Mouse (Mus musculus) limb, embryonic 10.5 days (tissue): ENCODE measurements around the gene Gpank1. TPM values are rescaled to one million over a fixed set of nuclear protein-coding genes. Genes with fewer than 3 reads are reported as not detected.

Experiments
- DNase-seq: peaks from one replicate; pipeline ENCODE4 v3.0.0-alpha.2; 2017; ENCODE audit warnings: low spot score
- H3K27ac ChIP-seq: fragments of 300-500 bp; sonication (generic); 2 replicates; pipeline ENCODE4 v1.5.1; 2016; ENCODE audit warnings: mild to moderate bottlenecking
- H3K27me3 ChIP-seq: fragments of 300-500 bp; sonication (generic); 2 replicates; pipeline ENCODE4 v1.6.1; 2016; ENCODE audit warnings: low read depth, mild to moderate bottlenecking; ENCODE audit not compliant: poor library complexity, severe bottlenecking
- H3K36me3 ChIP-seq: fragments of 300-500 bp; sonication (generic); 2 replicates; pipeline ENCODE4 v1.6.1; 2016; ENCODE audit warnings: mild to moderate bottlenecking, moderate library complexity
- H3K4me1 ChIP-seq: fragments of 300-500 bp; sonication (generic); 2 replicates; pipeline ENCODE4 v1.6.1; 2016
- H3K4me3 ChIP-seq: fragments of 300-500 bp; sonication (generic); 2 replicates; pipeline ENCODE4 v1.5.1; 2016; ENCODE audit warnings: mild to moderate bottlenecking, moderate library complexity
- H3K9me3 ChIP-seq: fragments of 300-500 bp; sonication (generic); replicated peaks from 2 replicates; pipeline ENCODE4 v1.6.1; 2016; ENCODE audit warnings: mild to moderate bottlenecking
- WGBS: fragments of 180-500 bp; shearing (Covaris S2); methylation state at CpG from one replicate; pipeline ENCODE4 v1.1.7; 2016; 5-methylcytosine and 5-hydroxymethylcytosine counted together
- polyA plus RNA-seq: library from polyadenylated mRNA; unstranded; fragments of >200 nt; fragmentation: Nextera tagmentation; extraction: Ambion mirVana; gene quantifications from 2 replicates; pipeline ENCODE4 v1.2.1, GENCODE M21; 2016

Gpank1 gene
- polyA plus RNA-seq, 1 experiment from 2014 or later, result 33.9 TPM

GRCm38 (mm10) chr17:35159638-35160037 is 38.4 kb downstream of the Gpank1 start:
- DNase-seq, result no peak
- Histone ChIP-seq H3K27me3 (no peaks in the 10 kb centered on the region), H3K36me3 (peaks cover 84% of the 10 kb centered on the region), H3K27ac (no peak overlapping the region), H3K9me3 (no peaks in the 10 kb centered on the region), H3K4me3 (no peak overlapping the region), H3K4me1 (peaks cover 31% of the 10 kb centered on the region)
- WGBS, result 85% methylated on average over 7 of the region's 7 CpGs

DNA sequence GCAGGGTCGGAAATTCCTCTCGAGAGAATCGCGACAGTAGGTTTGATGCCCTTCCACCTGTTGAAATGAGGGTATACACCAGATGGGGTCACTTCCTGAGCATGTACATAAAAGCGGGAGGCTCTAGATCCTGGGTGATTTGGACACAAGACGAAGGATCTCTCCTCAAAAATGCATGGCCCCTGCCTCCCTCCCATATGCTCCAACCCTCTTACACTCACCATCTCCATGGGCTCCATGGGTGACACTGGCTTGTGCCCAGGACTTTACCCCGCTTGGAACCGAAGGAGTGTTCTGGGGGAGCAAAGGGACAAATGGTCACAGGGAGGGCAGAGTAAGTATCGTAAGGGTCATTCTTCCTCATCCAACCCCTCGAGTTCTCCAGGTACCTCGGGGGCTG is 40.2 kb downstream of the Gpank1 start:
- Histone ChIP-seq H3K4me3 (peak overlapping the region; percentile 15; the same call in 1 of the 2 replicates), H3K36me3 (peaks cover 66% of the 10 kb centered on the region), H3K27ac (no peak overlapping the region)

DNA sequence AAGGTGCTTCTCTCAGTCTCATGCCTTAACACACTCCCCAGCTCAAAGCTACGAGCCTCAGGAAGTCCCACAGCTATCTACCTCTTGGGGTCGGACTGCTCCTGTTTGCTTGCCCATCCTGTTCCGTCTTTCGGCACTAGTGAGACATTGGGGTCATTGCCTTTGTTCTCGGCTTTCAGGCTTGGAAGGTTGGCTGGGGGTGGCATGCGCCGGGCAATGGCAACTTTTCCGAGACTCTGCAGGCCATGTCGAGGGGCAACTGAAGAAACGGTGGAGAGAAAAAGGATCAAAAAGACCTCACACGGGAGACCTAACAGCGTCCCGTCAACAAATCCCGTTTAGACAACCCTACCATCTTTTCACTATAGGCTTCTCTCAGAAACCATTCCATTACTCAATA is 40.9 kb downstream of the Gpank1 start:
- no peak for DNase-seq
- Histone ChIP-seq H3K27ac (no peak overlapping the region), H3K4me1 (peaks cover 32% of the 10 kb centered on the region), H3K36me3 (peaks cover 59% of the 10 kb centered on the region), H3K9me3 (no peaks in the 10 kb centered on the region), H3K4me3 (peak overlapping the region; percentile 98), H3K27me3 (no peaks in the 10 kb centered on the region)
- WGBS, result 90% methylated on average over 14 of the region's 14 CpGs

More for the DNA sequence above, 40.2 kb downstream of the Gpank1 start:
- no peak for DNase-seq
- no peaks in the 10 kb centered on the region for H3K27me3 ChIP-seq
- no peaks in the 10 kb centered on the region for H3K9me3 ChIP-seq
- H3K4me1 ChIP-seq, result peaks cover 32% of the 10 kb centered on the region
- WGBS, result 87% methylated on average over 11 of the region's 11 CpGs

GRCm38 (mm10) chr17:35162730-35163129 is 41.5 kb downstream of the Gpank1 start:
- peaks cover 53% of the 10 kb centered on the region for H3K36me3 ChIP-seq
- peak overlapping the region; percentile 98 for H3K4me3 ChIP-seq
- DNase-seq, result no peak
- H3K4me1 ChIP-seq, result peaks cover 32% of the 10 kb centered on the region
- WGBS, result 74% methylated on average over 12 of the region's 12 CpGs
- no peaks in the 10 kb centered on the region for H3K27me3 ChIP-seq
- H3K27ac ChIP-seq, result peak overlapping the region; percentile 58; the same call in 1 of the 2 replicates
- H3K9me3 ChIP-seq, result no peaks in the 10 kb centered on the region

- Histone ChIP-seq H3K27me3 (no peaks in the 10 kb centered on the region), H3K27ac (peak overlapping the region; percentile 99)
- WGBS, result 25% methylated on average over 8 of the region's 8 CpGs
These were observed 42.2 kb downstream of the Gpank1 start for GRCm38 (mm10) chr17:35163326-35164081.

GRCm38 (mm10) chr17:35164218-35164567 is 42.9 kb downstream of the Gpank1 start:
- Histone ChIP-seq H3K9me3 (no peaks in the 10 kb centered on the region), H3K27ac (peak overlapping the region; percentile 99), H3K4me1 (peaks cover 32% of the 10 kb centered on the region), H3K36me3 (peaks cover 38% of the 10 kb centered on the region), H3K4me3 (peak overlapping the region; percentile 98), H3K27me3 (no peaks in the 10 kb centered on the region)
- DNase-seq, result no peak
- WGBS, result 0% methylated on average over 28 of the region's 28 CpGs

More at GRCm38 (mm10) chr17:35163326-35164081, 42.2 kb downstream of the Gpank1 start:
- peaks cover 32% of the 10 kb centered on the region for H3K4me1 ChIP-seq
- H3K36me3 ChIP-seq, result peaks cover 45% of the 10 kb centered on the region
- no peaks in the 10 kb centered on the region for H3K9me3 ChIP-seq
- DNase-seq, result no peak
- peak overlapping the region; percentile 98 for H3K4me3 ChIP-seq

DNA sequence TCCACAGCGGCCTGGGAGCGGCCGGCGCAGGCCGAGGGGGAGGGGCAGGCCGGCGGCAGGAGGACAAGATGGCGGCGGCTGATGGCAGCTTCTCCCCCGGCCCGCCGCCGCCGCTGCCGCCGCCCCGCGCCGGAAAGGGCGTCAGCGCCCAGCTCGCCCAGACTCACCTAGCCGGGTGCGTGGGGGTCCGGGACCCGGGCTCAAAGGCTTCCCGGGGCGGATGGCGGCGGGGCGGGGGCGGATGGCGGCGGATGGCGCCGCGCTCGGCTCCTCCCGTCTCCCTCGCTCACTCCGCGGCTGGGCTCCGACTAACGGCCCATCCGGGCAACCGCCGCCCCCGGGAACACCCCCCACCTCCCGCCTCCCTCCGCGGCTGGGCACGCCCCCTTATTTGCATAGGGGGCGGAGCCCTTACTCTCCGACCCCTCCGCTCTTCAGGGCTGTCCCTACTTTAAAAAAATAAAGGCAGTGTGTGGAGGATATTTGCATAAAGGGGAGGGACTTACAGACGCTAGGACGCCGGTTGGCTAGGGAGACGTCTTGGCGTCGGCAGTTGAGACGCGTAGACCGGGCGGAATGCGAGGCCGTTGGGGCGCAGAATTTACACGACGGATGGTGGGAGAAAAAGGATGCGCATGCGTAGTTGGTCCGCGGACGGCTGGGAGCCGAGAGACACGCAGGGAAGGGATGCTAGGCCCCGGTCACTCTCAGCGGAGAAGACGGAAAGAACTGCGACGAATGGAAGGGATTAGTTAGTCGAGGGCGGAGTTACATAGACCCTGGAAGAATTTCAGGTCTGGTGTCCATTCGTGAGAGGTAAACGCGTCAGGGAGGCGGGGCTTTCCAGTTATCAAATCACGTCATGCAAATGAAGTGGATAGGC is 43.6 kb downstream of the Gpank1 start, which contains the start of gene Prrc2a:
TSS of gene Prrc2a (minus strand) at position 330 of the 883 bp plus-strand sequence.
- Histone ChIP-seq H3K4me1 (peaks cover 32% of the 10 kb centered on the region), H3K4me3 (peak within 1 kb of the TSS; percentile 98), H3K27ac (peak within 1 kb of the TSS; percentile 99), H3K9me3 (no peaks in the 10 kb centered on the region), H3K27me3 (no peaks in the 10 kb centered on the region), H3K36me3 (peaks cover 32% of the 10 kb centered on the region)
- peak; percentile 96 for DNase-seq
- under 1% methylated on average over 64 of the region's 89 CpGs for WGBS

DNA sequence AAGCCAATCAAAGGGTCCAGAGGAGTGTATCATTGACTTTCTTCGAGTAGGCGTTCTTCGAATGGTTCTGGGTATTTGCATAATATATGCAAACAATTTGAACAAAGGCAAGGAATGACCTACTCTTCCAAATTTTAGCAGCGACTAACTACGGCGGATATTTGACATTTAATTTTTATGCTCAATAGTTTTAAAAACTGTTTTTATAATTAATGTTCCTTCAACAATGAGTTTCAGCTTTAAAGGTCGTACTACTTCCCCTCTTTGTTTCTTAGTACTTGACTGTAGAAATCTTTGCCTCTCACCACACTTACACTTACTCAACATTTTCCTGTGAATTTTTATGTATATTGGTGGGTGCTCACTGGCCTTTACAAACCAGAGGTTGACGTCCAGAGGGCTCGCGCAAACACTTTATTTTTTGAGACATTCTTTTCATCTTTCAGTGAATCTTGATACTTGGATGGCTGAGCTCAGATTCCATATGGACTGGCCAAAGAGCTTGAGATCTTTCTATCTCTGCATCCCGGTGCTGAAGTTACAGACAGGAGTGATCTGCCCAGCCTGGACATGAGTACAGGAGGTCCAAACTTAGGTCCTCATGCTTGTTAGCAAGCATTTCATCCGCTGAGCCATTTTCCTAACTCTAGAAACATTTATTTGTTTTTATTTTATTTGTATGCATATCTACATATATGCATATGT is 44.3 kb downstream of the Gpank1 start:
- Histone ChIP-seq H3K36me3 (peaks cover 24% of the 10 kb centered on the region), H3K27me3 (no peaks in the 10 kb centered on the region), H3K27ac (peak overlapping the region; percentile 99), H3K9me3 (no peaks in the 10 kb centered on the region), H3K4me3 (peak overlapping the region; percentile 98), H3K4me1 (peaks cover 32% of the 10 kb centered on the region)
- WGBS, result 32% methylated on average over 12 of the region's 12 CpGs
- DNase-seq, result no peak

DNA sequence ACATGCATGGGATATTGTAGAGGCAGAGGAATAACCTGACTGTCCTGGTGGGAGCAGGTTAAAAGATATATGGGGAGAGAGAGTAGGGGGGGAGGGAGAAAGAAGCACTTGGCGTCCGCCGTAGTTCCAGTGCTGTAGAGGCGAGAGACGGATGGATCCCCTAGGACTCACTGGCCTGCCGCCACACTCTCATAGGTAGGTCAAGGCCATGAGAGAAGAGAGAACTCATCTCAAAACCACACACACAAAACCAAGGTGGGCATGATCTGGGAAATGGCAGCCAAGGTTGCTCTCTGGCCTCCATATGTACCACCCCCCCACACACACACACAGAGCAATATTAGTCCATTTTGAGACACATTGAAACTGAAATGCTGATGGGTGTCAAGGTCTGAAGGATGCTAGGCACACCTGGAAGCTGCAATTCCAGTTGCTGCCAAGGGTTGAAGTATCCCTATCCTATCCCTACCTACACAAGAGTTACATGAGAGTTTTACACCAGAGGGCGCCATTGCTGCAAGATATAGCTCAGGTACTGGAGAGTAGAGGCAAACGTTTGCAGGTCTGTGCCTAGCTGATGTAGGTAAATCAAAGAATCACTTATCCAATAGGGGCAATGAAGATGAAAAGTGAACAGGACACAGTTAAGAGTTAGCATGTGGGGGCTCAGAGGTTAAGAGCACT is 45.2 kb downstream of the Gpank1 start:
- Histone ChIP-seq H3K27me3 (no peaks in the 10 kb centered on the region), H3K36me3 (peaks cover 15% of the 10 kb centered on the region), H3K27ac (peak overlapping the region; percentile 99), H3K4me3 (peak overlapping the region; percentile 98), H3K9me3 (no peaks in the 10 kb centered on the region), H3K4me1 (peaks cover 31% of the 10 kb centered on the region)
- no peak for DNase-seq
- WGBS, result 76% methylated on average over 8 of the region's 8 CpGs

DNA sequence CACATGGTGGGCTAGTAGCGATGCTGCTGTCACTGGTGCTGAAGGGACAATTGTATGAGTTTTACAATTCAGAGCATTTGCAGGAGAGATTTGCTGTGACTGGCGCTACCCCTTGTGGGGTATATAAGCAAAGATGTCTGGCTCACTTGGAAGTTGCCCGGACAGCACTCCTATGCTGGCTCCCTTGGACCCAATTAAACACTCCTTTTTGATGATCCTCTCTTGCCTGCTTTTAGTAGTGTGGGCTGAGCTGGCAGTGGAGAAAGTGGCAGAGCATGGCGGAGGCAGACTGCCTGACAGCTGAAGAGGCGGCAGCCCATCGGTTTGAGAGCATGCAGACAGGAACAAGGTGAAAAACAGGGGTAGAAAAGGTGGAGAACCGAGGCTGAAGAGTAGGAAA is 46.5 kb downstream of the Gpank1 start:
- H3K9me3 ChIP-seq, result no peaks in the 10 kb centered on the region
- no peaks in the 10 kb centered on the region for H3K27me3 ChIP-seq
- no peak overlapping the region for H3K4me3 ChIP-seq
- 90% methylated on average over 7 of the region's 7 CpGs for WGBS
- peaks cover 2% of the 10 kb centered on the region for H3K36me3 ChIP-seq
- H3K27ac ChIP-seq, result no peak overlapping the region
- peaks cover 18% of the 10 kb centered on the region for H3K4me1 ChIP-seq
- DNase-seq, result no peak

- DNase-seq, result no peak
- WGBS, result 29% methylated on average over 4 of the region's 4 CpGs
- no peaks in the 10 kb centered on the region for H3K36me3 ChIP-seq
- no peaks in the 10 kb centered on the region for H3K27me3 ChIP-seq
- H3K4me1 ChIP-seq, result peaks cover 12% of the 10 kb centered on the region
- peak overlapping the region; percentile 36; the same call in 1 of the 2 replicates for H3K27ac ChIP-seq
- H3K4me3 ChIP-seq, result no peak overlapping the region
- no peaks in the 10 kb centered on the region for H3K9me3 ChIP-seq
These were observed 47.4 kb downstream of the Gpank1 start for GRCm38 (mm10) chr17:35168541-35169207.
